Mouse (Mus musculus): ENCODE results near the gene Nfs1. TPM values are rescaled to one million over a fixed set of nuclear protein-coding genes. Genes with fewer than 3 reads are reported as not detected.

Nfs1 gene
- polyA plus RNA-seq, 1 experiment from 2014 or later = 44.5 TPM

DNA sequence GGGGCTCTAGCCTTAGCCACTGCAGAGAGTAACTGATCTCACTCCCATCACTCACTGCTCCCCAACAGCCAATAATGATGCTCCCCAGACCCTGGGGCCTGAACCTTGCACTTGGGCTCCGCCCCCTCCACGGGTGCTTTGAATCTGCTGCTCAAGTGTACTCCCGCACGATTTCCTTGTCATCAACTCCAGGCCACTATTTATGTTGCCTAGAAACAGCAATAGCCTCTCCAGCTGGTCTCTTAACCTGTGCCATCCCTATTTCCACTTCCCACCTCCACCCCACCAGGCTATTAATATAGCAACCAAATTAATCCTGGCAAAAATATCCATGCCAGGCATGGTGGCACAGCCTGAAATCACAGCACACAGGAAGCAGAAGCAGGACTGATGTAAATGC, 64.3 kb downstream of the Nfs1 start:
- 77% methylated on average over 4 of the region's 4 CpGs for WGBS (ENCODE audit: insufficient replicate concordance)
- no peak overlapping the region for H3K27ac ChIP-seq (ENCODE audit: low read length)
- H3K9me3 ChIP-seq (replicated peaks; ENCODE audit: control insufficient read depth, low read length) = no peaks in the 10 kb centered on the region
- H3K4me1 ChIP-seq (ENCODE audit: control insufficient read depth, low read depth, low read length) = peaks cover 6% of the 10 kb centered on the region; the same call in 1 of the 2 replicates
- peaks cover 18% of the 10 kb centered on the region for H3K36me3 ChIP-seq (ENCODE audit: control insufficient read depth, insufficient read depth)
- no peak overlapping the region for H3K9ac ChIP-seq (ENCODE audit: low read depth, low read length)
- no peaks in the 10 kb centered on the region for H3K27me3 ChIP-seq (ENCODE audit: control insufficient read depth, insufficient read depth, low read depth, low read length)
- no peak overlapping the region for H3K4me3 ChIP-seq (ENCODE audit: low read depth, low read length)
- no peak overlapping the region for H3K4me2 ChIP-seq (ENCODE audit: low read depth, low read length)
- 0 out of 2 replicates have a peak, but pooled peaks have one; percentile 16 for ATAC-seq (ENCODE audit: low read depth)

DNA sequence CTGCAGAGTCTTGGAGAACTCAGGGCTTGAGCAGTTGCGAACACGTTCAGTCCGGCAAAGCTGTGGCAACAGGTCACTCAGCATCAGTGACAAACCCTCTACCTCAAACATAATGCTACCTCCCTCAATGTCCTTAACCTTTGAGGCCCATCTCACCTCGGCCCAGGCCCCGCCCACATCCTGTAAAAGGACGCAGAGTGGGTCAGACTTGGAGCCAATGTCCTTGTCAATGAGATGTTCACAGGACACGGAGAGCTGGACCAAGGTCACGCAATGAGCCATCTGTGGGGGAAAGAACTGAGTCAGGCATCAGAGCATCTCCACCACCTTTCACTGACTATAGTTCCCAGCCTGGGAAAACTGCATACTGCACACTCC, 64.8 kb downstream of the Nfs1 start:
- H3K27ac ChIP-seq (ENCODE audit: low read length) = no peak overlapping the region
- no peak overlapping the region for H3K4me3 ChIP-seq (ENCODE audit: low read depth, low read length)
- peaks cover 18% of the 10 kb centered on the region for H3K36me3 ChIP-seq (ENCODE audit: control insufficient read depth, insufficient read depth)
- no peak overlapping the region for H3K4me2 ChIP-seq (ENCODE audit: low read depth, low read length)
- H3K9me3 ChIP-seq (replicated peaks; ENCODE audit: control insufficient read depth, low read length) = no peaks in the 10 kb centered on the region
- H3K27me3 ChIP-seq (ENCODE audit: control insufficient read depth, insufficient read depth, low read depth, low read length) = no peaks in the 10 kb centered on the region
- peaks cover 6% of the 10 kb centered on the region; the same call in 1 of the 2 replicates for H3K4me1 ChIP-seq (ENCODE audit: control insufficient read depth, low read depth, low read length)
- no peak overlapping the region for H3K9ac ChIP-seq (ENCODE audit: low read depth, low read length)
- no peak for ATAC-seq (ENCODE audit: low read depth)
- WGBS (ENCODE audit: insufficient replicate concordance) = 80% methylated on average over 8 of the region's 8 CpGs

DNA sequence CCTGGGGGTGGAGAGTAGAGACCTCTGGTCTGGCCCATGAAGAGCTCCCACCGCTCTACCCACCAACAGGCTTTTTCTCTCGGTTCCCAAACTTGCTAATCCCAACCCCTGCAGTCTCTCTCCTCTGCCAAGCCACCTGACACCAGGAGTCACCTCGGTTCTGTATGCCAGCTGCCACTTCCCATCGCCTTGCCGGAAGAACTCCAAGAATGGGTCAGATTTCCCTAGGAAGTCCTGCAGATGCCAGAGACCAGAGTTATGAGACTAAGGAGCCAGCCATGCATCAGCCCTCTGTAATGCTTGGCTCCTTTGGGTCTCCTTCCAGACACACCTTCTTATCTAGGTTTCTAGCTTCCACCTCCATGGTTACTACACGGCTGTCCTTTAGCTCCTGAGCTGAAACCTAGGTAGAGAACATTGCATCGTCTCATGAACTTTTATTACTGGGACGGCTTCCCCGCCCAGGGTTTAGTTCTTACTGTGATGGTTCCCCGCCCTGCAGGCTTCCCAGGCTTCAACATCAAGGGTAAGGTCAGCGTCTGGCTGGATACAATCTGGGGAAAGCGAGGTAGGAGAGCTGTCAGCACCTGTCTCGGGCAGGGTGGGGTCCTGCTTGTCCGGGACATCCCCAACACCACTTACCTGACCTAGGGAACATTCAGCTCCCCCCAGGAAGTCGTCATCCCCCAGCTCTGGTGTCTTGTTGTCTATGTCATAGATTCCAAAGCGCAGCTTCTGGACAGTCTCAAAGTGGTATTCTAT, 65.4 kb downstream of the Nfs1 start:
- peaks cover 6% of the 10 kb centered on the region; the same call in 1 of the 2 replicates for H3K4me1 ChIP-seq (ENCODE audit: control insufficient read depth, low read depth, low read length)
- peaks cover 18% of the 10 kb centered on the region for H3K36me3 ChIP-seq (ENCODE audit: control insufficient read depth, insufficient read depth)
- no peak overlapping the region for H3K4me3 ChIP-seq (ENCODE audit: low read depth, low read length)
- no peak for ATAC-seq (ENCODE audit: low read depth)
- no peaks in the 10 kb centered on the region for H3K9me3 ChIP-seq (replicated peaks; ENCODE audit: control insufficient read depth, low read length)
- H3K27ac ChIP-seq (ENCODE audit: low read length) = no peak overlapping the region
- no peaks in the 10 kb centered on the region for H3K27me3 ChIP-seq (ENCODE audit: control insufficient read depth, insufficient read depth, low read depth, low read length)
- no peak overlapping the region for H3K9ac ChIP-seq (ENCODE audit: low read depth, low read length)
- no peak overlapping the region for H3K4me2 ChIP-seq (ENCODE audit: low read depth, low read length)
- 86% methylated on average over 16 of the region's 16 CpGs for WGBS (ENCODE audit: insufficient replicate concordance)

DNA sequence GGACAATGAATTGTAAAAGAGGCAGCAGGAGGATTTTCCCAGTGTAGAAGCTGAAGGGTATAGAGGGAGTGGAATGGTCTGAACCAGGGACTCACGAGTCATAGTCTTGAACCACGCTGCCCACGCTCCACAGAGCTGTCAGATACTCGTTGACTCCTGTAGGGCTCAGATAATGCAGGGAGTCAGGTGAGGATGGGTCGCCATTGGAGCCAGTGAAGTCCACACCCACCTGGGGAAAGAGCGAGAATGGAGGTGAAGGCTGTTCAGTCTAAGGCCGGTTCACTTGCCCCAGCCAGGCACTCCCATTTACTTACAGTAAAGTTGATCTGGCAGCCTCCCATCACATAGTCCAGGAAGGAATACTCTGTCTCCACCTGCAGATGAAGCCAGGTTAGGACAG, 66.5 kb downstream of the Nfs1 start:
- no peak for ATAC-seq (ENCODE audit: low read depth)
- H3K27me3 ChIP-seq (ENCODE audit: control insufficient read depth, insufficient read depth, low read depth, low read length) = no peaks in the 10 kb centered on the region
- H3K4me1 ChIP-seq (ENCODE audit: control insufficient read depth, low read depth, low read length) = no peaks in the 10 kb centered on the region
- 74% methylated on average over 7 of the region's 7 CpGs for WGBS (ENCODE audit: insufficient replicate concordance)
- H3K4me3 ChIP-seq (ENCODE audit: low read depth, low read length) = no peak overlapping the region
- no peak overlapping the region for H3K9ac ChIP-seq (ENCODE audit: low read depth, low read length)
- no peak overlapping the region for H3K4me2 ChIP-seq (ENCODE audit: low read depth, low read length)
- no peaks in the 10 kb centered on the region for H3K9me3 ChIP-seq (replicated peaks; ENCODE audit: control insufficient read depth, low read length)
- H3K36me3 ChIP-seq (ENCODE audit: control insufficient read depth, insufficient read depth) = peaks cover 20% of the 10 kb centered on the region
- no peak overlapping the region for H3K27ac ChIP-seq (ENCODE audit: low read length)

DNA sequence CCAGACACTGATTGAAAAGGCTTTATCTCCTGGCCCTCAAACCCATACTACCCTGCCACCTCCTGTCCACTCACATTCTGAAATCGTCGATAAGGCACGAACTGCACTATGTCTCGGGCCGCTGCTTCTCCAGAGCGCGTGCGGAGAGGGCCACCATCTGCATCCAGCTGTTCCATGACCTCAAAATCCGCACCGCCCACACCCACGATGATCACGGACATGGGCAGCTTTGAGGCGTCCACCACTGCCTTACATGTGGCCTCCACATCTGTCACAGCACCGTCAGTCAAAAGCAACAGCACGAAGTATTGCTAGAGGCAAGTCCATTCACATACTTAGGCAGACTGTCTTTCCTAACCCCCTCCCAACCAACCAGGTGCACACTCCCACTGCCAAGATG, 70.3 kb downstream of the Nfs1 start:
- Histone ChIP-seq H3K27me3 (ENCODE audit: control insufficient read depth, insufficient read depth, low read depth, low read length) (no peaks in the 10 kb centered on the region), H3K27ac (ENCODE audit: low read length) (no peak overlapping the region), H3K4me1 (ENCODE audit: control insufficient read depth, low read depth, low read length) (no peaks in the 10 kb centered on the region), H3K9me3 (replicated peaks; ENCODE audit: control insufficient read depth, low read length) (no peaks in the 10 kb centered on the region), H3K36me3 (ENCODE audit: control insufficient read depth, insufficient read depth) (peaks cover 20% of the 10 kb centered on the region), H3K4me2 (ENCODE audit: low read depth, low read length) (no peak overlapping the region), H3K4me3 (ENCODE audit: low read depth, low read length) (no peak overlapping the region), H3K9ac (ENCODE audit: low read depth, low read length) (no peak overlapping the region)
- WGBS (ENCODE audit: insufficient replicate concordance) = 86% methylated on average over 15 of the region's 15 CpGs
- no peak for ATAC-seq (ENCODE audit: low read depth)

Other genes starting within 250 kb of the Nfs1 start
- 26.5 and 34.1 TPM in 2 replicates for gene Uqcc1, start 213.9 kb downstream of the Nfs1 start, polyA plus RNA-seq (2015; fragmentation: Nextera tagmentation; extraction: Ambion mirVana)
- not detected in 2 replicates for gene Gm15557, start 203.5 kb downstream of the Nfs1 start, polyA plus RNA-seq (2015; fragmentation: Nextera tagmentation; extraction: Ambion mirVana)
- not detected in 2 replicates for gene Gdf5, start 198.8 kb downstream of the Nfs1 start, polyA plus RNA-seq (2015; fragmentation: Nextera tagmentation; extraction: Ambion mirVana)
- 6.6 and 7.0 TPM in 2 replicates for gene Cep250, start 187.7 kb downstream of the Nfs1 start, polyA plus RNA-seq (2015; fragmentation: Nextera tagmentation; extraction: Ambion mirVana)
- 0.54 and 0.98 TPM in 2 replicates for gene 6430550D23Rik, start 136.2 kb downstream of the Nfs1 start, polyA plus RNA-seq (2015; fragmentation: Nextera tagmentation; extraction: Ambion mirVana)
- gene Ergic3, start 136.1 kb downstream of the Nfs1 start, polyA plus RNA-seq (2015; fragmentation: Nextera tagmentation; extraction: Ambion mirVana) = 93.2 and 93.9 TPM in 2 replicates
- not detected in 2 replicates for gene Fer1l4, start 91.2 kb downstream of the Nfs1 start, polyA plus RNA-seq (2015; fragmentation: Nextera tagmentation; extraction: Ambion mirVana)
- 0.54 and 0.72 TPM in 2 replicates for gene Spag4, start 79.0 kb downstream of the Nfs1 start, polyA plus RNA-seq (2015; fragmentation: Nextera tagmentation; extraction: Ambion mirVana)
- gene Cpne1, start 32.2 kb downstream of the Nfs1 start, polyA plus RNA-seq (2015; fragmentation: Nextera tagmentation; extraction: Ambion mirVana) = 19.4 and 22.6 TPM in 2 replicates
- gene Rbm12, start 32.2 kb downstream of the Nfs1 start, polyA plus RNA-seq (2015; fragmentation: Nextera tagmentation; extraction: Ambion mirVana) = 7.8 and 8.9 TPM in 2 replicates
- gene Gm28036, start 17.1 kb downstream of the Nfs1 start, polyA plus RNA-seq (2015; fragmentation: Nextera tagmentation; extraction: Ambion mirVana) = 5.4 and 6.2 TPM in 2 replicates
- gene Romo1, start 147 bp downstream of the Nfs1 start, polyA plus RNA-seq (2015; fragmentation: Nextera tagmentation; extraction: Ambion mirVana) = 180 and 191 TPM in 2 replicates
- 229 and 233 TPM in 2 replicates for gene Rbm39, start 36.1 kb upstream of the Nfs1 start, polyA plus RNA-seq (2015; fragmentation: Nextera tagmentation; extraction: Ambion mirVana)
- gene Phf20, start 52.3 kb upstream of the Nfs1 start, polyA plus RNA-seq (2015; fragmentation: Nextera tagmentation; extraction: Ambion mirVana) = 10.9 and 13.8 TPM in 2 replicates
- 1.6 and 1.9 TPM in 2 replicates for gene Cnbd2, start 168.1 kb upstream of the Nfs1 start, polyA plus RNA-seq (2015; fragmentation: Nextera tagmentation; extraction: Ambion mirVana)
- gene Scand1, start 168.5 kb upstream of the Nfs1 start, polyA plus RNA-seq (2015; fragmentation: Nextera tagmentation; extraction: Ambion mirVana) = 20.7 and 21.4 TPM in 2 replicates